8 mouse cellular contexts compared by ENCODE assay signal in genomic region chr6:122562463-122562862, GRCm38 (mm10). TPM values are rescaled to one million over a fixed set of nuclear protein-coding genes. Genes with fewer than 3 reads are reported as not detected.
DNase-seq lines count a peak whose midpoint lies in the region; TF ChIP-seq lines count a peak whose summit lies in the region.

No protein-coding gene starts in this region.

- DNase-seq in adrenal gland, adult 18-20 months (ENCODE audit: low spot score in 2 of 2) = peak; percentile 46 to 49
- no peak for DNase-seq in adrenal gland, adult 8-10 months
- DNase-seq in NIH3T3 (ENCODE audit: low read depth) = peak; percentile 91
- DNase-seq in cerebellum, postnatal 36 days = peak; percentile 41 to 63
- peak; percentile 57 to 82 for DNase-seq in frontal cortex, postnatal 36 days (ENCODE audit: low spot score in 2 of 2)
- DNase-seq in layer of hippocampus, adult 2 months (ENCODE audit: low spot score in 2 of 2) = peak; percentile 63 to 75
- DNase-seq in lung, postnatal 14 days = peak; percentile 67
- DNase-seq in retina, embryonic 14.5 days (ENCODE audit: low spot score) = peak; percentile 85

- no peak overlapping the region for H3K27ac ChIP-seq in layer of hippocampus, adult 2 months

- H3K4me3 ChIP-seq in layer of hippocampus, adult 2 months = peak overlapping the region; percentile 23; the same call in 1 of the 2 replicates

- peak; percentile 98 for TF ChIP-seq CTCF in layer of hippocampus, adult 2 months (conservative IDR thresholded peaks at IDR 0.05)

RNA-seq across cellular contexts. Expression of gene Aicda, which starts 8.9 kb away (rescaled TPM):
- not detected for total RNA-seq in adrenal gland, adult 18-20 months (2021)
- not detected for total RNA-seq in adrenal gland, adult 8-10 months (2022)
- total RNA-seq in layer of hippocampus, adult 2 months (2021) = not detected

RNA-seq across cellular contexts. Expression of gene Apobec1, which starts 39.8 kb away (rescaled TPM):
- total RNA-seq in adrenal gland, adult 18-20 months (2021) = 10 to 100 TPM in 1 of 2 experiments, 1 to 10 TPM in 1; 9.6 to 17.0 TPM
- 10 to 100 TPM; 13.4 to 29.5 (median 19.3) TPM for total RNA-seq in adrenal gland, adult 8-10 months (2022)
- total RNA-seq in layer of hippocampus, adult 2 months (2021) = 1 to 10 TPM; 1.5 to 2.3 TPM

RNA-seq across cellular contexts. Expression of gene Gdf3, which starts 47.4 kb away (rescaled TPM):
- not detected for total RNA-seq in adrenal gland, adult 18-20 months (2021)
- under 1 TPM; 0.14 to 0.48 (median 0.24) TPM for total RNA-seq in adrenal gland, adult 8-10 months (2022)
- not detected for total RNA-seq in layer of hippocampus, adult 2 months (2021)

RNA-seq across cellular contexts. Expression of gene Mfap5, which starts 56.8 kb away (rescaled TPM):
- total RNA-seq in adrenal gland, adult 18-20 months (2021) = 10 to 100 TPM in 1 of 2 experiments, 1 to 10 TPM in 1; 8.4 to 33.6 TPM
- 10 to 100 TPM in 2 of 4 experiments, 1 to 10 TPM in 2; 7.4 to 14.4 (median 10.0) TPM for total RNA-seq in adrenal gland, adult 8-10 months (2022)
- not detected for total RNA-seq in layer of hippocampus, adult 2 months (2021)
